Mouse (Mus musculus) CH12F3 (cell line): Measurements from ENCODE around the gene Arhgap23.

Experiments
- in situ Hi-C: fragments of 300-500 bp; cut with MboI; formaldehyde crosslinking; loops from 2 replicates; pipeline ENCODE4 v1.14.3; 2020; ENCODE audit warnings: low sequenced_read_pairs

The Arhgap23 gene

DNA sequence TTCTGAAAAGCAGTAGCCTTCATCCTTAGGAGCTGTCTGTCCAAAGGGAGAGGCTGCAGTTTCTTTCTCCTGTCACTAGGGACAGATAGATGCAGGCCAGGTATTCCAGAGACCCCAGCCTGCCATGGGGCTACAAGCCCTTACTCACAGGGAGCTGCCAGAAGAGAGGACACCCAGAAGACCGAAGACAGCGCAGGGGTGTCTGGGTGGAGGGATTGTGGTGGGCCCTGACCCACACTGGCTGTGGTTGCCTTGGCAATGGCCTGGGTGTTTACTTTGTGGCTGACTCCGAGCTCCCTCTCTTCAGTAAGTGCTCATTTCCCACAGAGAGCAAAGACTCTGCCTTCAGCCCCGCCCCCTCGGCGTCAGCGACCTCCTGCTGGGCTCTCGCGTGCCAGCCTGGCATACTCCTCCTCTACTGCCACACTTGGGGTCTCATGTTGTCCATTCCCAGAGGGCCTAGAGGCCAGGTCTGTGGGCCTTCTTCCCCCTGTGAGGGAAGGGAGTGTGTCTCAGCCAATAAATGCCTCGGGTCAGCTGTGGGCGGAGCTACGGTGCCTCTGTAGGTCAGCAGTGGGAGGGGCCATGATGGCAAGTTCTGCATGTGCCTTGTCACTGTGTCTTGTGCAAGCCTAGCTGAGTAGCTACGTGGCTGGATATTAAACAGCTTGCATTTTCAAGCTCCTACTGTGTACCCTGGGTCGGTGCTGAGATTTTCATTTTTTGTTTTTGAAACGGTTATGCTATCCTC is 19.5 kb downstream of the Arhgap23 start:
- in situ Hi-C loops = no loop called here

DNA sequence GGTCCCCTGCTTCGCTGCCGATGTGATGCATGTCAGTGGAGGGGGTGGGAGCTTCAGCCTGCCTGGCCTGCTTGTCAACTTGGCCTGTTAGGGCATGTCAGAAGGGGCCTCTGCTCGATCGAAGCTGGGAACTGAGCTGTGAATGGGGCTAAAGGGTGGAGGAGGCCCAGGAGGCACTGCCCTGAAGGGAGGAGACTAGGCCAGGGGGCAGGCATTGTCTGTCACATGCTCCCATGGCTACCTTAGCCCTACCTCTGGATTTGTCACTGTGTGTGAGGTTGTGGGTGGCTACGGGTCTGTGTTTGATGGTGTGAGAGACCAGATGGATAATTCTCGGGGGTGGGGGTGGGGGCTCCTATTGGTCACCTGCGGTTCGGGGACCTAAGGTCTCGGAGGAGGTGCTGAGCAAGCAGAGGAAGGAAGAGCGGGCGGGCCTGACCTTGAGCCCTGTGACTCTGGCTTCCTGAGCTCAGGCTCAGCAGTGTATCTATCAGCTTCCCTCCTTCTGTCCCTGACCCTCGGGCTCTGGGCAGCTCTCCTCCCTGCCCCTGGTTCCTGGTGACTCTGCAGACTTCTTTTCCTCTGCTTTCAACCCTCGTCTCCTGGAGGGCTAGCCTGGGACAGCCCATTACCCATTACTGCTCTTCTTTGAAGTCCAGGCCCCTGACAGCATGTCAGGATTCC is 20.6 kb downstream of the Arhgap23 start:
- in situ Hi-C loops = no loop called here

DNA sequence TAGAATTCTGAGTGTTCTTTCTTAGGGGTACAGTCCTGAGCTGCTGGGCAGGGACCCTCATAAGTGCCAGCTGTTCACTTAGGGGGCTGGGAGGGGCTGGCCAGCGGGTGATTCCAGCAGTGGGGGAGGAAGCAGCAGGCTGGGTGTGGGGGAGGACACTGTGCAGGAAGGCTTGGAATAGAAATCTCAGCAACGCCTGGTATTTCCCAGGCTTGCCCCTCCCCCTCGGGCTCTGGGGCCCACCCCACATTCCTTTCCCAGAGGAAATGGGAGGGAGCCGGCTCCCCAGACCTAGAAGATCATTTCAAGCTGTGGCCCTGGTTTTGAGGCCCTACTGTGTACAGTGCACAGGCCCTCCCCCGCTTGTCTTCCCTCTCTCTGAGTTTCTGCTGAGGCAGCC is 22.4 kb downstream of the Arhgap23 start:
- in situ Hi-C loops = no loop called here

GRCm38 (mm10) chr11:97438868-97439267 is 23.5 kb downstream of the Arhgap23 start:
- in situ Hi-C loops = no loop called here

- in situ Hi-C loops = no loop called here
These were observed 24.6 kb downstream of the Arhgap23 start for GRCm38 (mm10) chr11:97439935-97440334.

DNA sequence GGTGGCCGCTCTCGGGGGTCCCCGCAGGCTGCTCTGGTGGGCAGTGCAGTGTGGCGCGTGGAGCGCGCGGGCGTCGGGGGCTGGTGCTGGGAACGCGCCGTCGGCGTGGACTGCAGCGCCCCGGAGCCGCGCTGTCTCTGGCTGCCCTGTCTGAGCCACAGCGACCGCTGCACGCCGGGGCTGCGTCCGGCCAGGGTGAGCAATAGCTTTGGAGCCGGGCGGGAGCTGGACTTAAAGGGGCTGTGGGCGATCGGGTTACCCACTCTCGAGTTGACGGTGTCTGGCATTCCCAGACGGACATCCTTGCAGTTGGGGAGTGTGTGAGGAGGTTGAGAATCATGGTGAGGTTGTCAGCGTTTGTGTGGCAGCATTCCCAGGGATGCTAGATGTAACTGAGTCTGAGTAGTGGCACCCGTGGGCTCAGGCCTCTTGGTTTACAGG is 25.1 kb downstream of the Arhgap23 start:
- in situ Hi-C loops = no loop called here

DNA sequence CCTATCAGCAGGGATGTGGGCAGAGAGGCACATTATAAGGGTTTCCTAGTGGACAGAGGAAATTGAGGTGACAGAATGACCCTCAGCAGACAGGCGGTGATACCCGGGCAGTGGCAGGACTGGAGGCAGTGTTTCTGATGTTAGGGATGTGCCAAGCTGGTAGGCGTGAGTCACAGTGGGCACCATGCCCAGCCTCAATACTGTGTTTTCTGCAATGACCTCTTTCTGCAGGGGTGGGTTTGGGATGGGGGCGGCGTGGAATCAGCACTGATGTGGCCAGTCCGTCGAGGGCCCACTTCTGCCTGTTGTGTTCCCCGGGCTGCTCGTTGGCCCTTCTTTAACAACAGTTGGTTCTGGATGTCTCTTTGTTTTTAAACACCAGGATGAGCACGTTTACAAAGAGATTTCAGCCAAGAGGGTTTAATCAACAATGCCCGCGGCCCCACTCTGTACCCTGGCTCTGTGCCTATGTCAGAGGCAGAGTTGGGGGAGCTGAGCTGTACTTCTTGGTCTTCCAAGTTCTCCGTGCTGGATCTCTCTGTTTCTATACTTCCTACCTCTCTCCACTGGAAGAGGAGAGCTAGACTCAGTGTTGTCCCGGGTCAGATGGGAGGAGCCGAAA is 25.8 kb downstream of the Arhgap23 start:
- in situ Hi-C loops = no loop called here

- in situ Hi-C loops = no loop called here
These were observed 26.4 kb downstream of the Arhgap23 start for GRCm38 (mm10) chr11:97441658-97442125.

- in situ Hi-C loops = no loop called here
These were observed 27.8 kb downstream of the Arhgap23 start for GRCm38 (mm10) chr11:97442891-97443675.

GRCm38 (mm10) chr11:97445596-97445995 is 30.3 kb downstream of the Arhgap23 start:
- in situ Hi-C loops = no loop called here

GRCm38 (mm10) chr11:97445999-97446511 is 30.7 kb downstream of the Arhgap23 start:
- in situ Hi-C loops = no loop called here

GRCm38 (mm10) chr11:97447979-97448378 is 32.6 kb downstream of the Arhgap23 start:
- in situ Hi-C loops = no loop called here

DNA sequence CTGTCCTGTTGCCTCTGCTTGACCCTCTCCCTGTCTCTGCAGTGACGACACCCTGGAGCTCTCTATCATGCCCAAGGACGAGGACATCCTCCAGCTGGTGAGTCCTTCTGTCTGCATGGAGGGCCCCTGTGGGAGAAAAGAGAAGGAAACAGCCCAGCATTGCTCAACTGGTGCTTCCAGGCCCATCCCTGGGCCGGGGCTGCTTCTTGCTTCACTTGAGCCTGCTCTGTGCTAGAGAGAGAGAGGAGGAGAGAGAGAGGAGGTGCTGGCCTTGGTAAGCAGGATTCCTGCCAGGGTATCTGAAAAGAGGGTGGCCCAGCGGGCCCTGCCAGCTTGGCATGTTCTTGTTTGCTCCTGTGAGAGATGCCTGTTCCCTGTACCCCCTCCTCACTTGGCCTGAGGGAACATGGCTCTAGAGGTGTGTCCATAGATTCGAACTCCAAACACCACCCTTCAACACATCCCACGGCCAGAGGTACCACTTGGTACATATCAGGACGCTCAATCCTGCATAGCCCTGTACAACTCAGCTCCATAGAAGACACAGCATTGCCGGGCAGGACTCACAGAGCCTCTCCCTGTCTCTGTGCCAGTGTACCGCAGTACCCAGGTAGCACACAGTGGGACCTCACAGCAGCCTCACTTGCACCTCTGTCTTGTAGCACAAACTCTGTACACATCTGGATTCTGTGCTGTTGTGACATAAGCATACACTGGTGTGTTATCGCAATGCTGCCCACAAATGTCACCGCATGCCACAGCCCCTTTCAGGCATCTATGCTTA is 33.5 kb downstream of the Arhgap23 start:
- in situ Hi-C loops = no loop called here

GRCm38 (mm10) chr11:97449601-97450293 is 34.4 kb downstream of the Arhgap23 start:
- in situ Hi-C loops = no loop called here

DNA sequence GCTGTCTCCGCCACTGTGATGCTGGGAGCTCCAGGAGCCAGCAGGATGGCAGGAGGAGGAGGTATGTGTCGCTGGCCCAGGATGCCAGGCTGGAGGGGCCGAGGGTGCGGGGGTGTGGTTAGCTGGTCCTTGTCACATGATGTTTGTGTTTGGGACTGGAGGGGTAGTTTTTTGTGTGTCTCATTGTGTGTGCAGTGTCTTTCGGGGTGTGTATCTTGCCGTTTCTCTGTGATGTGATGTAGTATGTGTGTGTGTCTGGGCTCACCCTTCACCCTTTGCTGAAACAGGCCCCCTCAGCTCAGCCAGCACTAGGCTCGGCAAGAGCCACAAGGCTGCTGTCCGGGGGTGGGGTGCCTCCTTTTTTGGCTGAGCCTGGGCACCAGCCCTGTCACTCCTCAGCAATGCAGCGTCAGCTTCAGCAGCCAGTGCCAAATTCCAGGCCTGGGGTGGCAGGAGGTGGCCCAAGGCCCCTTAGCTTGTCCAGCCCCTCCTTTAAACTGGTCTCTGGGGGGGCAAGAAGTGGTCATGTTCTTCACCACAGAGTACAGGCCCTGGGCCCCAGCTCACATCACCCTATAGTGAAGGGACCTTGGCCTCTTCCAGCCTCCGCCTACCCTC is 35.1 kb downstream of the Arhgap23 start:
- in situ Hi-C loops = no loop called here

GRCm38 (mm10) chr11:97451625-97452024 is 36.3 kb downstream of the Arhgap23 start:
- in situ Hi-C loops = no loop called here

DNA sequence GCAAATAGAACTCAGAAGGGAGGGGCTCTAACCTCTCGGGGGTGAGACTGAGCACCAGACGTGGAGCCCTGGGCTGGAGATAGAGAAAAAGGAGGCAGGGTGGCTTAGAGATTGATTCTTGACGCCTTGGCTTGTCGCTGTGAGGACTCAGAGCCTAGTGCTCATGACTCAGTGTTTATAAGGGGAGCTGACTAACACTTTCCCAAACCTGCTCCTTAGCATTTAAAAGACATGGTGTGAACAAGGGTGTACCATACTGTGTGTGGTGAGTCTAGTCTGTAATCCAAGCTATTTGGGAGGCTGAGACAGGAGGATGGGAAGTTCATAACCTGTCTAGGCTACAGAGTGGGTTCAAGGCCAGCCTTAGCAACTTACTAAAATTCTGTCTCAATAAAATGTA is 41.8 kb downstream of the Arhgap23 start:
- in situ Hi-C loops = no loop called here

DNA sequence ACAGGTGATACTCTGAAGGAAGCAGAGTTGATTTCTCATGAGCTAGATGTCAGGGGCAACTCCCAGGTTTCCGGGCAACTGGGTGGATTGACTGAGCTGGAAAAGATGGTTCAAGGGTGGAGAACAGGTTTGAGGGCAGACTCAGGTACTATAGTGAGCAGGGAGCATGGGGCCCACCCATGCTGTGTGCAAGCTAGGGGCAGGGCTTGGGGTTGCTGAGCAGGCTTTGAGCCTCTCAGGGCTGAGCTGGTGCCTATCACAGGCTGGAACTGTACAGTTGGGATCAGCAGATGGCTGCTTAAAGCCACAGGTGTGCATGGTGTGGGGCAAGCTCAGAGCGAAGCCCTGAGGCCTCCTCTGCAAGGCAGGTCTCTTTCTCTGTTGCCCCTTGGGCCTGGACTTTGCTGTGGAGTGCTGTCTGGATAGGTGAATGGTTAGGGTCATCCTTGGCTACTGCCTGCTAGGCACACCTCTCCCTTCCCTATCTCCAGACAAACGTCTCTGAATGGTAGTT is 46.0 kb downstream of the Arhgap23 start:
- in situ Hi-C loops = no loop called here

GRCm38 (mm10) chr11:97462538-97462937 is 47.2 kb downstream of the Arhgap23 start:
- in situ Hi-C loops = no loop called here
